13 mouse cellular contexts compared by ENCODE assay signal in genomic region chr14:80138991-80139791, GRCm38 (mm10).
A peak's percentile ranks its signal among the peaks of the same experiment; 100 is the strongest.
DNase-seq lines count a peak whose midpoint lies in the region; ATAC-seq and TF ChIP-seq lines count a peak whose summit lies in the region.
"Had no signal": no experiment of that assay in that cellular context is flagged by ENCODE, and none has a peak within 500 bp of the region (broad histone marks: within the 10 kb centered on the region; RNA-seq: fewer than 3 reads in every experiment).

No protein-coding gene starts in this region.

- H3K9ac ChIP-seq in forebrain, embryonic 13.5 days: no peak overlapping the region
- H3K9ac ChIP-seq in neural tube, embryonic 14.5 days (replicated peaks; ENCODE audit: low read depth, low read length): no peak overlapping the region
- H3K9ac ChIP-seq: embryonic facial prominence, embryonic 15.5 days; heart, embryonic 13.5 days; intestine, embryonic 15.5 days; liver, embryonic 14.5 days had no signal

- peak; percentile 88 for ATAC-seq in forebrain, embryonic 13.5 days
- peak; percentile 55; the same call in 1 of the 2 replicates for ATAC-seq in neural tube, embryonic 14.5 days (ENCODE audit: low read depth)
- no peak for ATAC-seq in frontal cortex, adult (ENCODE audit: low TSS enrichment)
- ATAC-seq: intestine, embryonic 15.5 days had no signal

- no peaks in the 10 kb centered on the region for H3K9me3 ChIP-seq in forebrain, embryonic 13.5 days (replicated peaks)
- H3K9me3 ChIP-seq in neural tube, embryonic 14.5 days (ENCODE audit: control insufficient read depth, low read length): no peaks in the 10 kb centered on the region
- H3K9me3 ChIP-seq: embryonic facial prominence, embryonic 15.5 days; heart, embryonic 13.5 days; intestine, embryonic 15.5 days had no signal

- no peak overlapping the region for H3K27ac ChIP-seq in kidney, adult 2 months (ENCODE audit: insufficient read depth, low read depth, low read length)
- H3K27ac ChIP-seq in forebrain, embryonic 13.5 days: peak overlapping the region; percentile 77
- H3K27ac ChIP-seq in neural tube, embryonic 14.5 days (ENCODE audit: low read depth, low read length): peak overlapping the region; percentile 46
- H3K27ac ChIP-seq: embryonic facial prominence, embryonic 15.5 days; heart, embryonic 13.5 days; intestine, embryonic 15.5 days; liver, embryonic 14.5 days; macrophage had no signal

- no peak overlapping the region for H3K4me3 ChIP-seq in kidney, adult 2 months (ENCODE audit: insufficient read depth, low read depth, low read length)
- H3K4me3 ChIP-seq in forebrain, embryonic 13.5 days: no peak overlapping the region
- H3K4me3 ChIP-seq in neural tube, embryonic 14.5 days (ENCODE audit: low read depth, low read length): no peak overlapping the region
- H3K4me3 ChIP-seq: embryonic facial prominence, embryonic 15.5 days; heart, embryonic 13.5 days; intestine, embryonic 15.5 days had no signal

- peak; percentile 66 for DNase-seq in kidney, adult 2 months
- no peak for DNase-seq in kidney, adult 18-20 months
- peak; percentile 53 for DNase-seq in mesoderm, embryonic 11.5 days (ENCODE audit: low read depth, low spot score)
- no peak for DNase-seq in layer of hippocampus, adult 8-10 months (ENCODE audit: low spot score in 2 of 2)
- DNase-seq in gastrocnemius, postnatal 25 days: no peak

- no peak for TF ChIP-seq POLR2A in kidney, adult 2 months (IDR thresholded peaks at IDR 0.05; ENCODE audit: low read depth, low read length)

- peaks cover 2% of the 10 kb centered on the region; the same call in 1 of the 2 replicates for H3K4me1 ChIP-seq in kidney, adult 2 months (ENCODE audit: control insufficient read depth, insufficient read depth, low read length)
- peaks cover 24% of the 10 kb centered on the region for H3K4me1 ChIP-seq in forebrain, embryonic 13.5 days
- H3K4me1 ChIP-seq in neural tube, embryonic 14.5 days (ENCODE audit: control insufficient read depth, insufficient read depth, low read length): peaks cover 11% of the 10 kb centered on the region
- H3K4me1 ChIP-seq: embryonic facial prominence, embryonic 15.5 days; heart, embryonic 13.5 days; intestine, embryonic 15.5 days had no signal

- H3K4me2 ChIP-seq in forebrain, embryonic 13.5 days: 0 out of 2 replicates have a peak overlapping the region, but pooled peaks have one; percentile 15
- no peak overlapping the region for H3K4me2 ChIP-seq in neural tube, embryonic 14.5 days (ENCODE audit: low read depth, low read length)
- H3K4me2 ChIP-seq: embryonic facial prominence, embryonic 15.5 days; heart, embryonic 13.5 days; intestine, embryonic 15.5 days had no signal

- H3K27me3 ChIP-seq in kidney, adult 2 months (replicated peaks; ENCODE audit: control insufficient read depth, insufficient read depth, low read length): no peaks in the 10 kb centered on the region
- no peaks in the 10 kb centered on the region for H3K27me3 ChIP-seq in forebrain, embryonic 13.5 days
- no peaks in the 10 kb centered on the region for H3K27me3 ChIP-seq in neural tube, embryonic 14.5 days (ENCODE audit: control insufficient read depth, insufficient read depth, low read length)
- H3K27me3 ChIP-seq: embryonic facial prominence, embryonic 15.5 days; heart, embryonic 13.5 days; intestine, embryonic 15.5 days had no signal

- H3K36me3 ChIP-seq in kidney, adult 2 months (ENCODE audit: control insufficient read depth, insufficient read depth, low read length): no peaks in the 10 kb centered on the region
- no peaks in the 10 kb centered on the region for H3K36me3 ChIP-seq in forebrain, embryonic 13.5 days (ENCODE audit: poor library complexity, severe bottlenecking)
- H3K36me3 ChIP-seq in neural tube, embryonic 14.5 days (ENCODE audit: control insufficient read depth, insufficient read depth, low read length): no peaks in the 10 kb centered on the region
- H3K36me3 ChIP-seq: embryonic facial prominence, embryonic 15.5 days; heart, embryonic 13.5 days; intestine, embryonic 15.5 days had no signal

- WGBS in kidney, adult 2 months: 33% methylated on average over 6 of the region's 6 CpGs
- 2% methylated on average over 6 of the region's 6 CpGs for WGBS in forebrain, embryonic 13.5 days
- 5% methylated on average over 6 of the region's 6 CpGs for WGBS in neural tube, embryonic 14.5 days

- TF ChIP-seq CTCF in kidney, adult 2 months (conservative IDR thresholded peaks at IDR 0.05; ENCODE audit: insufficient read depth, insufficient read length, low read depth, low read length): no peak

Comparison
In these comparisons a context has a peak if more than half of its experiments do, and no peak if none do; other contexts are left out.
1. DNase-seq: peak in kidney, adult 2 months (single experiment) and mesoderm, embryonic 11.5 days (single experiment); none in kidney, adult 18-20 months (single experiment), layer of hippocampus, adult 8-10 months (0 of 2) and gastrocnemius, postnatal 25 days (single experiment).